Mouse (Mus musculus) layer of hippocampus, adult 8-10 months (tissue): ENCODE measurements around the gene Usp35. TPM values are rescaled to one million over a fixed set of nuclear protein-coding genes. Genes with fewer than 3 reads are reported as not detected.

Experiments
- DNase-seq, 2 experiments: peaks; one replicate each; pipeline ENCODE4 v3.0.0; 2022; ENCODE audit warnings: low spot score in 2 of 2
- total RNA-seq, 4 experiments: library from RNA; stranded (reverse); gene quantifications; 2 replicates each; pipeline ENCODE4 v1.2.4; 2022

Gene Usp35
- total RNA-seq, 4 experiments from 2014 or later: 17.7 to 24.2 (median 20.8) TPM

GRCm38 (mm10) chr7:97346822-97347166 lies 15.0 kb upstream of the Usp35 start:
- peak in 1 of 2 experiments; percentile 1 for DNase-seq

GRCm38 (mm10) chr7:97346111-97346821 lies 14.4 kb upstream of the Usp35 start:
- DNase-seq: peak in 1 of 2 experiments; percentile 5

- DNase-seq: peak; percentile 81 to 83
Measured at GRCm38 (mm10) chr7:97345229-97345871, 13.5 kb upstream of the Usp35 start.

GRCm38 (mm10) chr7:97344655-97345054 lies 12.8 kb upstream of the Usp35 start:
- no peak for DNase-seq

GRCm38 (mm10) chr7:97342961-97343360 lies 11.1 kb upstream of the Usp35 start:
- no peak for DNase-seq

GRCm38 (mm10) chr7:97340907-97341849 lies 9.4 kb upstream of the Usp35 start:
- no peak for DNase-seq

- peak in 1 of 2 experiments; percentile 55 for DNase-seq
Measured at GRCm38 (mm10) chr7:97339623-97340022, 7.8 kb upstream of the Usp35 start.

GRCm38 (mm10) chr7:97338593-97338992 lies 6.8 kb upstream of the Usp35 start:
- DNase-seq: no peak

GRCm38 (mm10) chr7:97336678-97337077 lies 4.9 kb upstream of the Usp35 start:
- no peak for DNase-seq

- DNase-seq: no peak
Measured at GRCm38 (mm10) chr7:97334406-97334805, 2.6 kb upstream of the Usp35 start.

- no peak for DNase-seq
Measured at GRCm38 (mm10) chr7:97333113-97333898, 1.5 kb upstream of the Usp35 start.

GRCm38 (mm10) chr7:97332667-97333041 lies 834 bp upstream of the Usp35 start:
- DNase-seq: no peak

GRCm38 (mm10) chr7:97330931-97331645 lies 732 bp downstream of the Usp35 start:
- DNase-seq: no peak

- DNase-seq: no peak
Measured at GRCm38 (mm10) chr7:97329676-97330075, 2.1 kb downstream of the Usp35 start.

GRCm38 (mm10) chr7:97328891-97329588 lies 2.8 kb downstream of the Usp35 start:
- no peak for DNase-seq

GRCm38 (mm10) chr7:97327376-97327775 lies 4.4 kb downstream of the Usp35 start:
- no peak for DNase-seq

GRCm38 (mm10) chr7:97325156-97325985 lies 6.4 kb downstream of the Usp35 start:
- peak in 1 of 2 experiments; percentile 24 for DNase-seq

- DNase-seq: no peak
Measured at GRCm38 (mm10) chr7:97324342-97324741, 7.5 kb downstream of the Usp35 start.

- DNase-seq: no peak
Measured at GRCm38 (mm10) chr7:97317706-97318105, 14.1 kb downstream of the Usp35 start.
